Mouse (Mus musculus): ENCODE data around the gene Anks1b. TPM values are rescaled to one million over a fixed set of nuclear protein-coding genes. Genes with fewer than 3 reads are reported as not detected.
A peak's percentile ranks its signal among the peaks of the same experiment; 100 is the strongest.

Gene Anks1b
- polyA plus RNA-seq, 1 experiment from 2014 or later: 78.3 TPM

GRCm38 (mm10) chr10:90965671-90966315, 1092.5 kb downstream of the Anks1b start:
- Histone ChIP-seq H3K4me2 (ENCODE audit: low read length) (no peak overlapping the region), H3K27me3 (replicated peaks; ENCODE audit: control insufficient read depth, insufficient read depth, low read length) (peaks cover 4% of the 10 kb centered on the region; the same call in 1 of the 2 replicates), H3K4me3 (ENCODE audit: low read length) (no peak overlapping the region), H3K9me3 (ENCODE audit: control insufficient read depth, low read length) (no peaks in the 10 kb centered on the region), H3K27ac (ENCODE audit: low read depth, low read length) (no peak overlapping the region), H3K4me1 (ENCODE audit: control insufficient read depth, insufficient read depth, low read depth, low read length) (peaks cover 12% of the 10 kb centered on the region), H3K9ac (ENCODE audit: low read depth, low read length) (0 out of 2 replicates have a peak overlapping the region, but pooled peaks have one; percentile 13), H3K36me3 (ENCODE audit: control insufficient read depth, insufficient read depth, low read length) (no peaks in the 10 kb centered on the region)
- ATAC-seq: no peak
- WGBS: 43% methylated on average over 14 of the region's 14 CpGs

- WGBS: 26% methylated on average over 9 of the region's 9 CpGs
- Histone ChIP-seq H3K4me2 (ENCODE audit: low read length) (no peak overlapping the region), H3K27me3 (replicated peaks; ENCODE audit: control insufficient read depth, insufficient read depth, low read length) (peaks cover 4% of the 10 kb centered on the region; the same call in 1 of the 2 replicates)
Observed at GRCm38 (mm10) chr10:90966821-90967220, 1093.5 kb downstream of the Anks1b start.

GRCm38 (mm10) chr10:90968247-90968646, 1094.9 kb downstream of the Anks1b start:
- no peak overlapping the region for H3K4me3 ChIP-seq (ENCODE audit: low read length)
- H3K27ac ChIP-seq (ENCODE audit: low read depth, low read length): no peak overlapping the region
- peaks cover 12% of the 10 kb centered on the region for H3K4me1 ChIP-seq (ENCODE audit: control insufficient read depth, insufficient read depth, low read depth, low read length)
- H3K27me3 ChIP-seq (replicated peaks; ENCODE audit: control insufficient read depth, insufficient read depth, low read length): peaks cover 4% of the 10 kb centered on the region; the same call in 1 of the 2 replicates
- no peaks in the 10 kb centered on the region for H3K36me3 ChIP-seq (ENCODE audit: control insufficient read depth, insufficient read depth, low read length)
- 94% methylated on average over 10 of the region's 10 CpGs for WGBS
- H3K9ac ChIP-seq (ENCODE audit: low read depth, low read length): no peak overlapping the region
- H3K4me2 ChIP-seq (ENCODE audit: low read length): no peak overlapping the region
- H3K9me3 ChIP-seq (ENCODE audit: control insufficient read depth, low read length): no peaks in the 10 kb centered on the region
- ATAC-seq: no peak

More at GRCm38 (mm10) chr10:90966821-90967220, 1093.5 kb downstream of the Anks1b start:
- peak; percentile 38 for ATAC-seq
- Histone ChIP-seq H3K36me3 (ENCODE audit: control insufficient read depth, insufficient read depth, low read length) (no peaks in the 10 kb centered on the region), H3K9ac (ENCODE audit: low read depth, low read length) (no peak overlapping the region), H3K27ac (ENCODE audit: low read depth, low read length) (no peak overlapping the region), H3K9me3 (ENCODE audit: control insufficient read depth, low read length) (no peaks in the 10 kb centered on the region), H3K4me1 (ENCODE audit: control insufficient read depth, insufficient read depth, low read depth, low read length) (peaks cover 12% of the 10 kb centered on the region), H3K4me3 (ENCODE audit: low read length) (no peak overlapping the region)

GRCm38 (mm10) chr10:90969355-90970174, 1096.3 kb downstream of the Anks1b start:
- Histone ChIP-seq H3K36me3 (ENCODE audit: control insufficient read depth, insufficient read depth, low read length) (no peaks in the 10 kb centered on the region), H3K9ac (ENCODE audit: low read depth, low read length) (peak overlapping the region; percentile 69), H3K27ac (ENCODE audit: low read depth, low read length) (no peak overlapping the region), H3K4me1 (ENCODE audit: control insufficient read depth, insufficient read depth, low read depth, low read length) (peaks cover 12% of the 10 kb centered on the region), H3K27me3 (replicated peaks; ENCODE audit: control insufficient read depth, insufficient read depth, low read length) (peaks cover 4% of the 10 kb centered on the region; the same call in 1 of the 2 replicates), H3K4me2 (ENCODE audit: low read length) (peak overlapping the region; percentile 72), H3K4me3 (ENCODE audit: low read length) (peak overlapping the region; percentile 44), H3K9me3 (ENCODE audit: control insufficient read depth, low read length) (no peaks in the 10 kb centered on the region)
- 5% methylated on average over 61 of the region's 72 CpGs for WGBS
- ATAC-seq: peak; percentile 34

GRCm38 (mm10) chr10:90970560-90970959, 1097.3 kb downstream of the Anks1b start:
- no peak overlapping the region for H3K4me2 ChIP-seq (ENCODE audit: low read length)
- H3K4me3 ChIP-seq (ENCODE audit: low read length): no peak overlapping the region
- H3K27me3 ChIP-seq (replicated peaks; ENCODE audit: control insufficient read depth, insufficient read depth, low read length): peaks cover 4% of the 10 kb centered on the region; the same call in 1 of the 2 replicates
- ATAC-seq: no peak
- WGBS: 49% methylated on average over 4 of the region's 4 CpGs
- no peak overlapping the region for H3K9ac ChIP-seq (ENCODE audit: low read depth, low read length)
- H3K27ac ChIP-seq (ENCODE audit: low read depth, low read length): no peak overlapping the region
- peaks cover 8% of the 10 kb centered on the region for H3K4me1 ChIP-seq (ENCODE audit: control insufficient read depth, insufficient read depth, low read depth, low read length)
- H3K36me3 ChIP-seq (ENCODE audit: control insufficient read depth, insufficient read depth, low read length): no peaks in the 10 kb centered on the region
- no peaks in the 10 kb centered on the region for H3K9me3 ChIP-seq (ENCODE audit: control insufficient read depth, low read length)

GRCm38 (mm10) chr10:90974084-90974483, 1100.8 kb downstream of the Anks1b start:
- H3K4me2 ChIP-seq (ENCODE audit: low read length): no peak overlapping the region
- no peak overlapping the region for H3K9ac ChIP-seq (ENCODE audit: low read depth, low read length)
- ATAC-seq: no peak
- H3K4me1 ChIP-seq (ENCODE audit: control insufficient read depth, insufficient read depth, low read depth, low read length): peaks cover 8% of the 10 kb centered on the region
- no peaks in the 10 kb centered on the region for H3K36me3 ChIP-seq (ENCODE audit: control insufficient read depth, insufficient read depth, low read length)
- no peak overlapping the region for H3K4me3 ChIP-seq (ENCODE audit: low read length)
- 71% methylated on average over 2 of the region's 2 CpGs for whole genome bisulfite sequencing
- no peak overlapping the region for H3K27ac ChIP-seq (ENCODE audit: low read depth, low read length)
- H3K27me3 ChIP-seq (replicated peaks; ENCODE audit: control insufficient read depth, insufficient read depth, low read length): no peaks in the 10 kb centered on the region
- no peaks in the 10 kb centered on the region for H3K9me3 ChIP-seq (ENCODE audit: control insufficient read depth, low read length)

- Histone ChIP-seq H3K9ac (ENCODE audit: low read depth, low read length) (no peak overlapping the region), H3K36me3 (ENCODE audit: control insufficient read depth, insufficient read depth, low read length) (no peaks in the 10 kb centered on the region), H3K27ac (ENCODE audit: low read depth, low read length) (no peak overlapping the region), H3K4me1 (ENCODE audit: control insufficient read depth, insufficient read depth, low read depth, low read length) (peaks cover 5% of the 10 kb centered on the region), H3K27me3 (replicated peaks; ENCODE audit: control insufficient read depth, insufficient read depth, low read length) (no peaks in the 10 kb centered on the region), H3K9me3 (ENCODE audit: control insufficient read depth, low read length) (no peaks in the 10 kb centered on the region), H3K4me3 (ENCODE audit: low read length) (no peak overlapping the region), H3K4me2 (ENCODE audit: low read length) (no peak overlapping the region)
- WGBS: 88% methylated on average over 6 of the region's 6 CpGs
- no peak for ATAC-seq
Observed at GRCm38 (mm10) chr10:90974491-90974890, 1101.2 kb downstream of the Anks1b start.

- Histone ChIP-seq H3K4me2 (ENCODE audit: low read length) (no peak overlapping the region), H3K4me1 (ENCODE audit: control insufficient read depth, insufficient read depth, low read depth, low read length) (no peaks in the 10 kb centered on the region), H3K9ac (ENCODE audit: low read depth, low read length) (no peak overlapping the region), H3K27me3 (replicated peaks; ENCODE audit: control insufficient read depth, insufficient read depth, low read length) (no peaks in the 10 kb centered on the region), H3K9me3 (ENCODE audit: control insufficient read depth, low read length) (no peaks in the 10 kb centered on the region), H3K36me3 (ENCODE audit: control insufficient read depth, insufficient read depth, low read length) (no peaks in the 10 kb centered on the region), H3K27ac (ENCODE audit: low read depth, low read length) (no peak overlapping the region), H3K4me3 (ENCODE audit: low read length) (no peak overlapping the region)
- ATAC-seq: no peak
- 96% methylated on average over 4 of the region's 4 CpGs for WGBS
Observed at GRCm38 (mm10) chr10:90981811-90982210, 1108.5 kb downstream of the Anks1b start.

GRCm38 (mm10) chr10:90983046-90983445, 1109.7 kb downstream of the Anks1b start:
- 79% methylated on average over 8 of the region's 8 CpGs for WGBS
- H3K36me3 ChIP-seq (ENCODE audit: control insufficient read depth, insufficient read depth, low read length): no peaks in the 10 kb centered on the region
- no peak overlapping the region for H3K9ac ChIP-seq (ENCODE audit: low read depth, low read length)
- no peaks in the 10 kb centered on the region for H3K9me3 ChIP-seq (ENCODE audit: control insufficient read depth, low read length)
- no peak overlapping the region for H3K27ac ChIP-seq (ENCODE audit: low read depth, low read length)
- H3K27me3 ChIP-seq (replicated peaks; ENCODE audit: control insufficient read depth, insufficient read depth, low read length): no peaks in the 10 kb centered on the region
- H3K4me2 ChIP-seq (ENCODE audit: low read length): no peak overlapping the region
- no peaks in the 10 kb centered on the region for H3K4me1 ChIP-seq (ENCODE audit: control insufficient read depth, insufficient read depth, low read depth, low read length)
- no peak for ATAC-seq
- no peak overlapping the region for H3K4me3 ChIP-seq (ENCODE audit: low read length)

Measured in hindbrain, embryonic 16.5 days (tissue).